Mouse (Mus musculus) ovary, postnatal 10 days (tissue): ENCODE results near the gene Hephl1.

Experiments used
- DNase-seq: peaks from one replicate; pipeline ENCODE4 v3.0.0; 2022; ENCODE audit warnings: low spot score

The Hephl1 gene

GRCm38 (mm10) chr9:15060026-15060425, 51.9 kb downstream of the Hephl1 start:
- no peak for DNase-seq

GRCm38 (mm10) chr9:15045740-15046139, 66.2 kb downstream of the Hephl1 start:
- DNase-seq, result no peak

GRCm38 (mm10) chr9:15045084-15045669, 66.7 kb downstream of the Hephl1 start, which contains the start of gene Panx1:
Gene Panx1, minus strand, starts transcription at chr9:15045478.
- DNase-seq, result peak; percentile 20

- DNase-seq, result no peak
These were observed 67.4 kb downstream of the Hephl1 start for GRCm38 (mm10) chr9:15044391-15045083.

- no peak for DNase-seq
These were observed 70.4 kb downstream of the Hephl1 start for GRCm38 (mm10) chr9:15041556-15041955.

GRCm38 (mm10) chr9:15039848-15040247, 72.1 kb downstream of the Hephl1 start:
- no peak for DNase-seq

- DNase-seq, result no peak
These were observed 74.2 kb downstream of the Hephl1 start for GRCm38 (mm10) chr9:15037704-15038103.

GRCm38 (mm10) chr9:15037237-15037636, 74.7 kb downstream of the Hephl1 start:
- DNase-seq, result no peak

- DNase-seq, result no peak
These were observed 75.1 kb downstream of the Hephl1 start for GRCm38 (mm10) chr9:15036807-15037206.

GRCm38 (mm10) chr9:15036405-15036804, 75.5 kb downstream of the Hephl1 start:
- DNase-seq, result no peak

GRCm38 (mm10) chr9:15035979-15036378, 75.9 kb downstream of the Hephl1 start:
- no peak for DNase-seq

- DNase-seq, result no peak
These were observed 77.2 kb downstream of the Hephl1 start for GRCm38 (mm10) chr9:15034546-15035273.

- no peak for DNase-seq
These were observed 78.2 kb downstream of the Hephl1 start for GRCm38 (mm10) chr9:15033568-15034160.

- no peak for DNase-seq
These were observed 79.1 kb downstream of the Hephl1 start for GRCm38 (mm10) chr9:15032797-15033196.

GRCm38 (mm10) chr9:15030771-15031170, 81.1 kb downstream of the Hephl1 start:
- peak; percentile 32 for DNase-seq

GRCm38 (mm10) chr9:15029025-15029727, 82.7 kb downstream of the Hephl1 start:
- DNase-seq, result no peak

GRCm38 (mm10) chr9:15027725-15028124, 84.2 kb downstream of the Hephl1 start:
- no peak for DNase-seq

- no peak for DNase-seq
These were observed 88.9 kb downstream of the Hephl1 start for GRCm38 (mm10) chr9:15023049-15023448.

GRCm38 (mm10) chr9:15021156-15021555, 90.8 kb downstream of the Hephl1 start:
- no peak for DNase-seq

- no peak for DNase-seq
These were observed 91.3 kb downstream of the Hephl1 start for GRCm38 (mm10) chr9:15020561-15021080.

- DNase-seq, result no peak
These were observed 93.2 kb downstream of the Hephl1 start for GRCm38 (mm10) chr9:15018756-15019131.
